Mouse (Mus musculus) T-helper 2 cell (primary cell): ENCODE data around the gene Dusp18.

Source experiments
- in situ Hi-C: fragments of 300-600 bp; cut with MboI, MseI; formaldehyde crosslinking; loops from one replicate; pipeline ENCODE4 v1.15.1; 2025; ENCODE audit warnings: high pct_unique_total_duplicates

Dusp18 gene

DNA sequence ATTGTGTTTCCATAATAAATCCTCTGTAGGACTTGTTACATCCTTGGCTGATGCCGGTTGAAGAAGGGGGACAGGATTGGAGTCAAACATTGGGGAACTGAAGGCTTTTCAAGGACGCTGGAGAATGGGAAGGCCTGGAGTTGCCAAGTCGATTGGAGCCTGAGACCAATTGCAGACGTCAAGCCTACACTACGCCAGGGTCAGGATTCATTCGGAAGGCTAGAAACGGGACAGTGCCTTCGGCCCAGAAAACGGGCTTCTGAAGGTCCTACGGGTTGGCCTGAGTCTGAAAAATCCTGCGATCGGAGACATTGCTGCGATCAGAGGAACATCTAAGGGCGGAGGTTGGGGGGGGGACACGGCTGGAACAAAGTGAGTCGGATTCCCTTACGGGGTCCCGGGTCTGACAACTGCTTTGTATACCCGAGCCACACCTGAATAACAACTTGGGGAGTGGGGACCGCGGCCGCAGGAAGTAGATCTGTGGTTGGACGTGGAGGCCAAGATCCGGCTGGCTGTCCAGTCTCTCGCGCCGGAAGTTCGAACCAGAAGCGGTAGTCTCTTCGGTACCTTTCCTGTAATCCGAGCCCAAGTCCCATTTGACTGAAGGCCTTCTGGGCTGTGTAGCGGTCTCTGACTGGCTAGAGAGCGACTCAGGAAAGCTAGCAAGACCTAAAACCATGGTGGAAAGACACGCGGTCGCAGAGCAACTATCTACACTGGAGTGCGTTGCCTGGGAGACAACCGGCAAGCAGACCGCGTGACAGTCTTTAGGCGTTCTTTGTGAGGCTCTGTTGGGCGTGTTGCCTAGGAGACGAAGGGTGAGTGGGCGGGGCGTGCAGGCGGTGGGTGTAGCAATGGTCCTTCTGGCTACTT, at the start of gene Dusp18, which contains the start of gene 4921536K21Rik:
Gene Dusp18, plus strand, starts transcription at position 835 of the 876 bp plus-strand sequence.
Gene 4921536K21Rik, minus strand, starts transcription at position 693 of the 876 bp plus-strand sequence.
- in situ Hi-C loops = no loop called here

DNA sequence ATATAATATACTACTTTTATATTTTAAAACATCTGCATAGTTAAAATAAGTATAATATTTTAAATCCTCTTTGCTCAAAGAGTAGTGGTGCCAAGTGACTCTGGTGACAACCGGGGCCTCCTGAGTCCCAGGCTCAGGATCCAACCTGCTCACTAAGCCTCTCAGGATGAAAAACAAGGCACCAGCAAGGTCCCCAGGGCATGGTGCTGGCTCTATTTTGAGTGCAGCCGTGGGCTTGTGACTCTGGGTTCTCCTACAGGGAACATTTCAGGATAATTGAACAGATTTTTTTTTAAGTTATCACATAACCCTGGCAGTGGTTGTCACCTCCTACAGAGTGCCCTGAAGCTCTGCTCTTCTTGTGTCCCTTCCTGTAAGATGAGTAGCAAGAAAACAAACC, 48.7 kb upstream of the Dusp18 start:
- in situ Hi-C loops = no loop called here

DNA sequence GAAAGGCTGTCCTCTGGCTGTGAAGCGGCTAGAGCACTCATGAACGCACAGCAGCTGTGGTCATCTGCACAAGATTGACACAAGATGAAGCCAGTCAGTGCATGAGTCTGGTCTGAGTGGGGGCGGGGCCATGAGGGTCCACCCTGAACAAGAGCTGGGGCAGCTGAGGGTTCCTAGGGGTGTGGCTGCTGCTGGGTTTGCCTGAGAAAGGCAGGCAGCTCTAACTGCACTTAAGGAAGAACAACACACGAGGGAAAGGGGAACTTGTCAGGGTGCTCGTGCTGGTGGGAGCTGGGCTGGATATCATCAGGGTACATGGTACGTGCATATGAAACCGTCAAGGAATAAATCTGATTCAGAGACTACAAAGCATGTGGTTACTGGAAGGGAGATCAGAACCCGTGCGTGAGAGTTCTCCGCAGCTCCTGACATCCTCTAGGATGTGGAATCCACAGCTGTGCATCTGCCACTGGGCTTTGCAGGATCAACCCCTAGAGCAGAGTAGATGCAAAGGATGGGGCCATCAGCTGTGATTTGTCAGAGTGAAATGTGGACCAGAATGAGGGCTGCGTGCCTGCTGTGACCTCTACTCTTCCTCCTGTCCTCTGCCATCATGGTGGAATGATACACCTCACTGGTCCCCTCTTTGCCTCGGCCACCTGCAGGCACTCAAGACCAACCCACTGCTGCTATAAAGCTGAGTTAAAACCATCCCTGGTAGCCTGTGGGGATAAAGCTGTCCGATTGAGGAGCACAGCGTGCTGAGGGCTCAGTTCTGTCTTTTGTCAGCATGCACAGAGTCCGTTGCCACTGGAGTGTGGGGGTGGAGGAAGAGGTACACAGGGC, 45.3 kb upstream of the Dusp18 start:
- in situ Hi-C loops = no loop called here

DNA sequence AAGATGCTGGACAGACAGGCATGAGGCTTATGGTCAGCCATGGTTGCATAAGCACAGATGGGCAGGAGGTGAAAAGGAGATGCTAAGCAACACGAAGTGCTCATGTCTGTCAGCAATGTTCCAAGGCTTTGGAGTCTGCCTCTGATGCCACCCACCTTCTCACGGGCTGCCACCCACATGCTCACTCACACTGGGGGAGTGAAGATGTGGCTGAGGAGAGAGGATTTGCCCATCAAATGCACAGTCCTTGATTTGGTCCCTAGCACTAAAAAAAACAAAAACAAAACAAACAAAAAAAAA, 44.8 kb upstream of the Dusp18 start:
- in situ Hi-C loops = no loop called here

DNA sequence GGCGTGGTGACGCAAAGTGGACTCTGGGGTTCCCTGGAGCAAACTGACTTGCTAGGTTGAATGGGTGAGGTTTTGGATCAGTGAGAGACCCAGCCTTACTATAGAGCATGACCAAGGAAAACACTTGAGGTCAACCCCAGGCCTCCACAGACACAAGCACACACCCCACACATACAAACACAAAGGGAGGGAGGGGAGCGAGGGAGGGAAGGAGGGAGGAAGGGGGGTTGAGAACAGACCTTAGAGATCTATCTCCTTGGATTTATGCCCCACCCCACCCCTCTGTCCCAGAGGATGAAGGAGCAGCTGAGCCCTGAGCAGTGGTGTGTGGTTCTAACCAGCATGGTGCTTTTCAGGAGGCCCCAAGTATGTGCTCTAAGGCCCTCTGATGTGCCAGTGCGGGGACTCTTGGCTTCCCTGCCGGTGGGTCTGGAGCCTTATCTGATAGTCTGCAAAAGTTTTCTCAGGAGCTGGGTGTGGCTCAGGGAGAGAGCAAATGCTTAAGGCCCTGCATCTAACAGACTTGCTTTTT, 44.2 kb upstream of the Dusp18 start:
- in situ Hi-C loops = no loop called here

DNA sequence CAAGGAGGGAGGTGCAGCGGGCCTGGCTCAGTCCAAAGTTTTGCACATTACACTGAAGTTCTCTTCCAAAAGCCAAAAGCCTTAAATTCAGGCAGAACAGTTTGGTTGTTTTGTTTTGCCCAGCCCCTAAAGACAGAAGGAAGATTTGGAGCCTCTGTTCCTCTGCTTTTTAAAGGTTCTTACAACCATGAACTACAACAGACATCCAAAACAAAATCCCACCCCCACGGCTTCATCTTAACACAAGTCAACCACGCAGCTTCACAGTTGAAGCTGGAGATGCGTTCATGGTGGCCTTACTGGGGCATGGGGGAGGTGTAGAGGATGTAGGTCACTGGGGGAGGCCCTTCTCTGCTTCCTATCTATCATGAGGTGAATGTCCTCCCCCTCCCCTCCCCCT, 43.2 kb upstream of the Dusp18 start:
- in situ Hi-C loops = no loop called here

DNA sequence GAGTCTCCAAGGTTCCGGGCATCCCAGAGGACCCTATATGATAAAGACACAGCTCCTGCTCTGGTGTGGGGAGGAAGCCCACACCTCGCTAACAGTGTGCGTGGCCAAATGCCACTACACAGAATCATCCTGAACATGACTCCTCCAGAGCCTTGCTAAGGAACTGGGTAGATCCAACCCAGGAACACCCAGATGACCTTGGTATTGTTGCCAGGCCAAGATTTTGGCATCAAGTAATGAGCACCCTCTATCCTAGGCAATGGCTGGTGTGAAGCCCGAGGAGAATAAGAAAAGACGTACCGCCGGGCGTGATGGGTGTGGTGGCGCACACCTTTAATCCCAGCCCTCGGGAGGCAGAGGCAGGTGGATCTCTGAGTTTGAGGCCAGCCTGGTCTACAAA, 42.0 kb upstream of the Dusp18 start:
- in situ Hi-C loops = no loop called here

DNA sequence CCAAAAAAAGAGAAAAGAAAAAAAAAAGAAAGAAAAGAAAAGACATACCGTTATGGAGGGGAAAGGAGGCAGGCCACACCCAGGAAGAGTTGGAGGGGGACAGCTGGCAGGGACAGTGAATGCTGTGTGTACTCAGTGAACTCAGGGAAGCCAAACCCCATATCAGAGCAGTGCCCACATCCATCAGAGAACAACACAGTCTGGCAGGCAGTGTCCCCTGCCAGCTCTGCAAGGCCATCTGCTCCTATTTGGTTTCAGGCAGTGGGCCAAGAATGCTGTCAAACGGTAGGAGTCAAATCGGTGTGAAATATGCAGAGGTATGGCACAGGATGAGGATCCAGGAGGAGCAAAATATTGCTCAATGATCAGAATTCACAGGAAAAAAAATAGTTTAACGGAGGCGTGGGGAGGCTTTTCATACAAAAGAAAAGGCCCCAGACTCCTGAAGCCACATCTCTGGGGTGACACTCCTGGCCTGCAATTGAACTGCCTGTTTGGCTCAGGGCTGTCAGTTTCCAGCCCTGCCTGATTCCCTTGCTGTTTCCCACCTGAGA, 41.5 kb upstream of the Dusp18 start:
- in situ Hi-C loops = no loop called here

DNA sequence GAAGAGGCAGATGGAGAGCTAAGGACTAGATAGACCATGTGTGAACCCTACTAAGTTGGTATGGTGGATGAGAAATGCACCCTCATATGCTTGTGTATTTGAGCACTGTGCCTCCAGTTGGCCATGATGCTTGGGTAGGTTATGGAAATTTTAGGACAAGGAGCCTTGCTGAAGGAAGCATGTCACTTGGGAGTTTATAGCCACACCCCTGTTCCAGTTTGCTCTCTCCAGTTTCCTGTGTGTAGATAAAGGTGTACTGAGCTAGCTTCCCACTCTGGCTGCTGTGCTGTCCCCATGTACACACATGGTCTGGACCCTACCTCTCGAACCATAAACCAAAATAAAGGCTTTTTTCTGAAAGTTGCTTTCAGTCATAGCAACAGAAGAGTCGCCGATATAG, 40.9 kb upstream of the Dusp18 start:
- in situ Hi-C loops = no loop called here

DNA sequence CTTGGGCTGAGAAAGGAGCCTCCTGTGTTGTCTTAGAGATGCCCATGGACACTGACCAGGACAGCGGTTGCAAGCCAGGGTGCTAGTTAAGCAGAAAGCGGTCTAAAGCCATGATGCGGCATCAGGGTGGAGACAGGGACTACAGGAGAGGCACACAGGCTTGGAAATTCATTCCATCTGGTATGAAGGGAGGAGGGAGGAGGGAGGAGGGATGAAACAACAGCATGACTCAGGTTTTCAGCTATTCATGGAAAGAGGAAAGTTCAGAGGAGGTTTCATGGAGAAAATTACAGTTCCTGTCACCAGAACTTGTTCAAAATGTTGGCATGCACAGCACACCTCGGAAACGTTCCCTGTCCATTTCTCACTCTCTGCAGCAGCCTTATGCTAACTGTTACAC, 39.2 kb upstream of the Dusp18 start:
- in situ Hi-C loops = no loop called here

DNA sequence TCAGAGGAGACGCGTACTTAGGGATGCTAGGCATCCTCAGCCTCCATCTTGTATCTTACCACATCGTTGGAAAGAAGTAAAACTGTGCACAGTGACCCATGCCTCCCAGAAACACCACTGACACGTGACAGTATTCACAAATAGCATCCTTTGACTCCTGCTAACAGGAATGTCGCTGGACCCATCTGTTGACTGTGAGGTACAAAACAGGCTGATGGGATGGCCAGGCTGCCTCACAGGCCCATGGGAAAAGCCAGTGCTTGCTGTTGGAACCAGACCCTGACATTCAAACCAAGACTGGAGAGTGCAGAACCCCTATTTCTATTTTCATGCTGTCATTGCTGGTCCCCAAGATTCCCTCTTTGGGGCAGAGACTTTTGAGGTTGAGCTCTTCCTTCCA, 37.1 kb upstream of the Dusp18 start:
- in situ Hi-C loops = no loop called here

DNA sequence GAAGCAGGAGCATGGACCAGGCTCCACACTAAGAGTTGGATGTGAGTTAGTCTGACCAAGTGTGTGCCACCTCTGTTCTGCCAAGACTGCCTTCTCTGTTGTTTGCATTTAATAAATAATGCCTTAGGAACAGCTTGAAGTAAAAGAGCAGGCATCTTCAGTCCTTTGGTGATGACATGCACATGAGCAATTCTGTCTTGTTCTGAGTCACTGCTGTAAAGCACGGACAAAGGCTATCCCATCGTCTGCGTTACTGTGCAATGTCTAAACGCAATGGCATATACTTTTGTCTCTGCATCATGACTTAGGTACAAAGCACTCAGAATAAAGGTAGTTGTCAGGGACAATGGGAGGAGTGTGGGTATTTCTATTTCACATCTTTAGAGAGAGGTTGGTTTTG, 35.3 kb upstream of the Dusp18 start:
- in situ Hi-C loops = no loop called here

DNA sequence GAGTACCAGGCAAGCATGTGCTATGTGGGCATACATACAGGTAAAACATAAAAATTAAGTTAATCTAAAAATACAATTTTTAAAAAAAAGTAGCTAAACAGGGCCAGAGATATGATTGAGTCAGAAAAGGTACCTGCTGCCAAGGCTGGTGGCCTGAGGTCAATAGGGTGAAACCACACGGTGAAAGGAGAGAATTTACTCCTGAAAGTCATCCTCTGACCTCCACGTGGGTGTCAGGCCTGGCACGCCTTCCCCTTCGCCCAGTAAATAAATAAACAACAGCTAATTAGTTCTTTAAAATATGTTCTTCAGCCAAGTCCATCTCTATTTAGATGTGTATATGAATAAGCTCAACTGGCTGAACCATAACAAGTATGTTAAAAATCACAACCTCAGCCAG, 34.7 kb upstream of the Dusp18 start:
- in situ Hi-C loops = no loop called here

DNA sequence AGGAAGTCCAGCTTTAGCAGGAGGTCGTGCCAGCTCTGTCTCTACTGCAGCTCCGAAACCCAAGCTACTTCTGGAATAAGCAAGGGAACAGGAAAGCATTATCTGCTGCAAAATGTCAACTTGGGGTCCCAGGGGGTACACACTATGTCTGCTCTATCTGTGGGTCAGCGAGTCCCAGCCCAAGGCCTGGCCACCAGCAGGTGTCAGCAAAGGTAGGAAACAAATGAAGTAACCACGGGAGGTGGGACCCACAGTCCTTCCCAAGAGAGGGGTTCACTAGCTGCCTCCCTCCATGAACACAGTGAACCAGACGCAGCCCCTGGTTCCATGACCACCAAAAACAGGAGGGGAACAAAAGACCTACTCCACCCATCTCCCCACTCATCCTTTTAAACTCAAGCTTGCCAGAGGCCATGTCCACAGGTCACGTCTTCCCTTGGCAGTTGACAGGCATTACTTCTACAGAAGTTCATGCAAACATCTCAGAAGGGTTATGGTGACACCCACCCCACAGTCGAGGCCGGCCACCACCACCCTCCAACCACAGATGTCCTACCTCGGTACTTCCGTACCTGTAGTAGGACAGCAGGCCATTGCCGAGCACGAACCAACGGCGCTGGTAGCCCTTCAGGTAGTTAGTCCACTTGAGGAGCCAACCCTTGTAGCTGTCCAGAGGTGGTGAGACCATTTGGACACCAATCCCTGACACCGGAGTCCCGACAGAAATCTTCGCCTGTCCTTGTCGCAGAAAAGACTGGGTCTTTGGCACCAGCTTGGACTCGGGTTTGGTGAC, 32.2 kb upstream of the Dusp18 start:
- in situ Hi-C loops = no loop called here

DNA sequence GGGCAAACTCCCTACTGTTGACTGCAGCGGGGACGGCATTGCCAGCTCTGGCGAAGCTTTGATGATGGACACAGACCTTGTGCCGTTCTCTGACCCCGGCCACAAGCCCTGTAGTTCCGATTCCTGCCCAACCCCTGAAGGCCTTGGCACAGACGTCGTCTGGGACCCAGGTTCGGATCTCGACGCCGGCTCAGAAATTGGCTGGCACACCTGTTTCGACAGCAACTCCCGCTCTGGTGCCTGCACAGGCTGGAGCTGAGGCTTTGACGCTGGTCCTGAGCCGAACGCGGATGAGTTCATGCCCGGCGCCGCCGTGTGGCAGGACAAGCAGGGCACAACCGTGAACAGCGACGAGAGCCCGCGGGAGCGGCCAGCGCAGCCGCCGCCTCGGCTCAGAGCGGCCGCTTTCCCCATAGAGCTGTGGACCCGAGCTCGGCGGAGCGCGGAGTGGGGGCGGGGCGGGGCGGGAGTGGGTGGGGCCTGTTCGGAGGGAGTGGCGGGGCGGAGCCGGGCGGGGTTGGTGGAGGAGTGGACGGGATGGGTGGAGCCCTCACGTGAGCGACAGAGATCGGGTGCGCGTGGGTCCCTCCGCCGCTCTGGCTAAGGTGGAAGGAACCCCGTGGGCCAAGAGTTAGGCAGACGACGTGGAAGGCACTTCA, 31.5 kb upstream of the Dusp18 start, which contains the start of gene Osbp2:
Gene Osbp2, minus strand, starts transcription at position 450 of the 659 bp plus-strand sequence.
- in situ Hi-C loops = no loop called here

DNA sequence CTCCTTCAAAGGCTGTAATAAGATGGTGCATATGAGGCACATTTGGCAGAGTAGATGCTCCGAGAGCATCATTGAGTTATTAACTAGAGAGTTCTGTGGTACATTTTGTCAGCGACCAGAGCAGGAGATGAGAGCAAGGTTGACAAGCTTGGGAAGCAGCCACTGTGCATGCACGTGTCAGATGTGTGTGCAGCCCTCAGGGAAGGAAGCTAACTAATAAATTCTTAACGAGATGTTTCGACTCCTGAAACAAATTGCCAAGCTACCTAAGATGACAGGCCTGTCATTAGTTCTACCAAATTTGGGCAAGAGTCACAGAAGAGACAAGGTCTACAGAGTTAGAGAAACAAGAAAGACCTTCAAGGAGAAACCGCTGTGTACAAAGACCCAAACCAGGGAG, 30.7 kb upstream of the Dusp18 start:
- in situ Hi-C loops = no loop called here

DNA sequence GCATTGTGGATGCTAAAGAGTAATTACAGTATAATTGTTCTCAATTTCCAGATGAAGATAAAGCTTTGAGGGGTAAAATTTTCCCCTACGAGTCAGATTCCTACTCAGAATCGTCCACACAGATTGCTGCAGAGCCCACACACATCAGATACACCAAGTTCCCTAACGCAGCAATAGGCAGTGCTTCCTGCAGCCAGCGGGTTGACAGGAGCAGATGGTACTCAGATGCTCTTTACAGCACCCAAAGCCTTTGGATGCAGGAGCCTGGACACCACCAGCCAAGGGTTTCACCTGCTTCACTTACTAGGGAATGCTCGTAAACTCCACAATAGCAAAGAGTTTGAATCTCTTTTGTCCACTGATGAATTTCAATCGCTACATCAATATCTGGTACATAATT, 18.6 kb upstream of the Dusp18 start:
- in situ Hi-C loops = no loop called here

DNA sequence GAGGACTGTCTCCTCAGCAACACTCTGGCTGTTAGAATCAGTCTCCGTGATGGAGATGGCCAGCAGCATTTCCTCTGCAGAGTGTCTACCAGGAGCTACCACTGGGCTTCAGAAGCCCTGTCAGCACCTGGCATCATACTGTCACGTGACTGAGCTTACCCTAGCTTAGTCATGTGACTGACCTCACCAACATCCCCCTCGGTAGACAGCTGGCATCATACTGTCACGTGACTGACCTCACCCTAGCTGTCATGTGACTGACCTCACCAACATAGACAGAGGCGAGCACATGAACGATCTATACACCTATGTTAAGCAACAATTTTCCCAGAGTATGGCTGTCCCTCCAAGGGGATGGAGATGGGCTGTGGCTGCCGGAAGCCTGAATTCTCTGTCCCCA, 16.4 kb upstream of the Dusp18 start:
- in situ Hi-C loops = no loop called here

DNA sequence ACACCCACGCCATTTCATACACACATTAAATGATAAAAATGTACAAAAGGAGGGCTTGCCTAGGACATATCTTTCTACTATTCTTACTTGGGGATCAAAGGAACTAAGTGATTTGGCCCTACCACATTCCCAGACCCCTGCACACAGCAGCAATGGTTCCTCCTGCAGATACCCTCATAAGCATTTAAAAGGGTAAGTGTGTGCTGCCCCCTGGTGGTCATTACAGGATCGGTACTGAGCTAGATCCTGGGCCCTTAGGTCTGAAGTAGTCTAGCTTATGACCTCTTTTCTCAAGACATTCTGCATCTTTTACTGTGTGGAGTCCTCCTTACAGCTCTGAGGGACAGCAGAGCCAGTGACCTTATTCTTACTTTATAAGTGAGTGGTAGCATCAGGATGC, 15.2 kb upstream of the Dusp18 start:
- in situ Hi-C loops = no loop called here

DNA sequence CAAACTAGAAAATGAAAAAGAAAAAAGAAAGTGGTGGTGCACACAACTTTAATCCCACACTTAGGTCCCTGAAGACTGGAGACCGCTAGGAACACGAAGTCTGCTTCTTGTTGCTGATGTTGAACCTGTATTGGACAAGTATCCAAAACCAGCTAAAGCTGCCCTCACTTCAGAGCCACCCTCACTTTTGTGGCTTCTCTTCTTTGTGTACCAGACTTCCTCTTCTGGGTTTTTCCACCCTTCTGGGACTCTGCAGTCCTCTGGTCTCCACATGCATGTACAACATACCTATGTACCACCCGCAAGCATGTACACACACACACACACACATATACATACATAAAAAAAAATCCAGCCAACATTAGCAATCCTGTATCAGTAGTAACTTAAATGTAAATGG, 11.3 kb upstream of the Dusp18 start:
- in situ Hi-C loops = no loop called here

DNA sequence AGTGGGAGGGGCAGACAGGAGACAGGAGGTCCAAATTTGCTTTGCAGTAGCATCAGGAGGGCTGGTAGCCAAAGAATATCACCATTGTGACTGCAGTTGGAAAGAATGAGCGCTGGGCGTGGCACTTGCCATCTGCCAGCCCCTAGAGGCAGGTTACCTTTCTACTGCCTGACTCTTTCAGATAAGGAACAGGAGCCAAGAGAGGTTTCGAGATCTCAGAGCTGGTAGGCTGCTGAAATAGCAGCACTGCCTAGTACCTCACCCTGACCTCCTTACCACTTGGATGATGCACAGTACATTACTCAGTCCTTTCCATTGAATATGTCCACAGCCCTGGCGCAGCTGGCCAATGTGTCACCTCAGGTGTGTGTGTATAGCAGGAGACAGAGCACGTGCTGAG, 7.7 kb upstream of the Dusp18 start:
- in situ Hi-C loops = no loop called here
